Mouse (Mus musculus) liver, embryonic 11.5 days (tissue): ENCODE measurements around the gene Zfp941. TPM values are rescaled to one million over a fixed set of nuclear protein-coding genes. Genes with fewer than 3 reads are reported as not detected.
"Not testable (repeated sequence)": the region's sequence is repeated elsewhere in the genome, so short reads cannot be mapped to it uniquely, and the experiment has no call there.

Experiments
- ATAC-seq: fragments of 200-750 bp; cut with Nextera tagmentation; replicated peaks from 2 replicates; pipeline ENCODE4 v1.8.0; 2017; ENCODE audit warnings: moderate number of reproducible peaks, mild to moderate bottlenecking, moderate TSS enrichment, moderate library complexity; ENCODE audit not compliant: low FRiP score
- DNase-seq: peaks from one replicate; pipeline ENCODE4 v3.0.0-alpha.2; 2017; ENCODE audit warnings: low spot score
- H3K27ac ChIP-seq: fragments of 300-500 bp; sonication (generic); 2 replicates; pipeline ENCODE4 v1.5.1; 2014; ENCODE audit warnings: mild to moderate bottlenecking, low read depth, low read length, control low read depth
- H3K27me3 ChIP-seq: fragments of 300-500 bp; sonication (generic); replicated peaks from 2 replicates; pipeline ENCODE4 v1.6.1; 2014; ENCODE audit warnings: low read length, mixed read lengths; ENCODE audit not compliant: control insufficient read depth, insufficient read depth
- H3K36me3 ChIP-seq: fragments of 300-500 bp; sonication (generic); 2 replicates; pipeline ENCODE4 v1.6.1; 2014; ENCODE audit warnings: mild to moderate bottlenecking, low read length, moderate library complexity, mixed read lengths; ENCODE audit not compliant: control insufficient read depth, insufficient read depth
- H3K4me1 ChIP-seq: fragments of 300-500 bp; sonication (generic); replicated peaks from 2 replicates; pipeline ENCODE4 v1.6.1; 2014; ENCODE audit warnings: low read length, mixed read lengths; ENCODE audit not compliant: control insufficient read depth, insufficient read depth
- H3K4me2 ChIP-seq: fragments of 300-500 bp; sonication (generic); 2 replicates; pipeline ENCODE4 v1.6.1; 2014; ENCODE audit warnings: mild to moderate bottlenecking, control low read depth, moderate library complexity
- H3K4me3 ChIP-seq: fragments of 300-500 bp; sonication (generic); 2 replicates; pipeline ENCODE4 v1.5.1; 2014; ENCODE audit warnings: low read depth, low read length, control low read depth
- H3K9ac ChIP-seq: fragments of 300-500 bp; sonication (generic); 2 replicates; pipeline ENCODE4 v1.6.1; 2014; ENCODE audit warnings: low read depth, low read length, control low read depth
- H3K9me3 ChIP-seq: fragments of 300-500 bp; sonication (generic); 2 replicates; pipeline ENCODE4 v1.6.1; 2016; ENCODE audit warnings: low read length, inconsistent platforms, mixed read lengths; ENCODE audit not compliant: control insufficient read depth
- WGBS: fragments of 180-500 bp; shearing (Covaris S2); extraction: QIAGEN DNeasy Blood & Tissue Kit; methylation state at CpG from one replicate; pipeline ENCODE4 v1.1.7; 2014; 5-methylcytosine and 5-hydroxymethylcytosine counted together
- polyA plus RNA-seq: library from polyadenylated mRNA; unstranded; fragments of >200 nt; fragmentation: Nextera tagmentation; extraction: Ambion mirVana; gene quantifications from 2 replicates; pipeline ENCODE4 v1.2.1, GENCODE M21; 2014

The Zfp941 gene
- polyA plus RNA-seq, 1 experiment from 2014 or later = 0.63 TPM

GRCm38 (mm10) chr7:140780548-140780947 lies 41.4 kb downstream of the Zfp941 start:
- 83% methylated on average over 4 of the region's 4 CpGs for WGBS
- no peak overlapping the region for H3K4me3 ChIP-seq
- no peaks in the 10 kb centered on the region for H3K36me3 ChIP-seq
- H3K9me3 ChIP-seq = no peaks in the 10 kb centered on the region
- no peak overlapping the region for H3K27ac ChIP-seq
- DNase-seq (no peak), ATAC-seq (no peak)
- no peak overlapping the region for H3K9ac ChIP-seq
- no peaks in the 10 kb centered on the region for H3K4me1 ChIP-seq
- no peaks in the 10 kb centered on the region for H3K27me3 ChIP-seq
- no peak overlapping the region for H3K4me2 ChIP-seq

GRCm38 (mm10) chr7:140765888-140766739 lies 55.9 kb downstream of the Zfp941 start:
- H3K9ac ChIP-seq = no peak overlapping the region
- WGBS = 60% methylated on average over 12 of the region's 12 CpGs

GRCm38 (mm10) chr7:140765391-140765790 lies 56.6 kb downstream of the Zfp941 start:
- ATAC-seq, H3K27me3 ChIP-seq, H3K4me3 ChIP-seq, H3K27ac ChIP-seq, H3K9me3 ChIP-seq, H3K36me3 ChIP-seq, DNase-seq, H3K4me1 ChIP-seq, H3K9ac ChIP-seq, H3K4me2 ChIP-seq: not testable (repeated sequence)
- WGBS = 56% methylated on average over 1 of the region's 1 CpGs

More at GRCm38 (mm10) chr7:140765888-140766739, 55.9 kb downstream of the Zfp941 start:
- Histone ChIP-seq H3K4me2 (no peak overlapping the region), H3K9me3 (no peaks in the 10 kb centered on the region), H3K27me3 (no peaks in the 10 kb centered on the region), H3K27ac (no peak overlapping the region), H3K4me1 (no peaks in the 10 kb centered on the region), H3K36me3 (no peaks in the 10 kb centered on the region), H3K4me3 (no peak overlapping the region)
- DNase-seq = no peak
- no peak for ATAC-seq

- Histone ChIP-seq H3K27me3 (no peaks in the 10 kb centered on the region), H3K9ac (no peak within 1 kb of the TSS), H3K27ac (no peak within 1 kb of the TSS), H3K36me3 (no peaks in the 10 kb centered on the region), H3K4me1 (no peaks in the 10 kb centered on the region), H3K4me3 (no peak within 1 kb of the TSS), H3K4me2 (no peak within 1 kb of the TSS), H3K9me3 (no peaks in the 10 kb centered on the region)
- DNase-seq = no peak
- ATAC-seq = no peak
- 82% methylated on average over 7 of the region's 7 CpGs for WGBS
Observed at GRCm38 (mm10) chr7:140763447-140764020, 58.4 kb downstream of the Zfp941 start, which contains the start of gene Cyp2e1. Gene Cyp2e1 (plus strand): TSS chr7:140763739.

- H3K9me3 ChIP-seq = no peaks in the 10 kb centered on the region
- no peaks in the 10 kb centered on the region for H3K4me1 ChIP-seq
- no peak overlapping the region for H3K4me2 ChIP-seq
- no peaks in the 10 kb centered on the region for H3K36me3 ChIP-seq
- H3K4me3 ChIP-seq = no peak overlapping the region
- ATAC-seq = no peak
- no peak overlapping the region for H3K9ac ChIP-seq
- H3K27ac ChIP-seq = no peak overlapping the region
- no peaks in the 10 kb centered on the region for H3K27me3 ChIP-seq
- no peak for DNase-seq
Observed at GRCm38 (mm10) chr7:140760647-140761046, 61.3 kb downstream of the Zfp941 start.

Other genes with a start within 250 kb of the Zfp941 start
- gene Olfr46, start 220.9 kb downstream of the Zfp941 start, polyA plus RNA-seq = not detected in 2 replicates
- not detected in 2 replicates for gene Olfr61, start 193.2 kb downstream of the Zfp941 start, polyA plus RNA-seq
- gene Olfr53, start 175.7 kb downstream of the Zfp941 start, polyA plus RNA-seq = not detected in 2 replicates
- gene Olfr539, start 162.2 kb downstream of the Zfp941 start, polyA plus RNA-seq = not detected in 2 replicates
- not detected in 2 replicates for gene Olfr45, start 140.2 kb downstream of the Zfp941 start, polyA plus RNA-seq
- gene Olfr541, start 124.9 kb downstream of the Zfp941 start, polyA plus RNA-seq = not detected in 2 replicates
- gene Cyp2e1, start 58.4 kb downstream of the Zfp941 start, polyA plus RNA-seq = not detected in 2 replicates
- gene Syce1, start 34.3 kb downstream of the Zfp941 start, polyA plus RNA-seq = 0.58 TPM in 1 of 2 replicates, not detected in the other
- gene Urah, start 12.8 kb upstream of the Zfp941 start, polyA plus RNA-seq = 2.7 and 3.7 TPM in 2 replicates
- not detected in 2 replicates for gene Scgb1c1, start 23.4 kb upstream of the Zfp941 start, polyA plus RNA-seq
- not detected in 2 replicates for gene Odf3, start 25.6 kb upstream of the Zfp941 start, polyA plus RNA-seq
- not detected in 2 replicates for gene Gm45785, start 34.2 kb upstream of the Zfp941 start, polyA plus RNA-seq
- gene Ric8a, start 34.8 kb upstream of the Zfp941 start, polyA plus RNA-seq = 44.3 and 45.4 TPM in 2 replicates
- gene Bet1l, start 35.4 kb upstream of the Zfp941 start, polyA plus RNA-seq = 21.5 and 25.1 TPM in 2 replicates
- 162 and 183 TPM in 2 replicates for gene Psmd13, start 59.8 kb upstream of the Zfp941 start, polyA plus RNA-seq
- gene Sirt3, start 60.1 kb upstream of the Zfp941 start, polyA plus RNA-seq = 19.9 and 24.5 TPM in 2 replicates
- gene Cox8b, start 78.3 kb upstream of the Zfp941 start, polyA plus RNA-seq = 0.97 TPM in 1 of 2 replicates, not detected in the other
- gene Nlrp6, start 98.7 kb upstream of the Zfp941 start, polyA plus RNA-seq = 1.3 and 1.9 TPM in 2 replicates
- gene Pgghg, start 119.2 kb upstream of the Zfp941 start, polyA plus RNA-seq = 13.1 and 13.2 TPM in 2 replicates
- 0.58 and 0.60 TPM in 2 replicates for gene Ifitm5, start 128.1 kb upstream of the Zfp941 start, polyA plus RNA-seq
- gene Gm45717, start 133.8 kb upstream of the Zfp941 start, polyA plus RNA-seq = not detected in 2 replicates
- gene Ifitm2, start 133.8 kb upstream of the Zfp941 start, polyA plus RNA-seq = 478 and 500 TPM in 2 replicates
- gene Ifitm1, start 145.0 kb upstream of the Zfp941 start, polyA plus RNA-seq = 32.7 and 33.5 TPM in 2 replicates
- gene Ifitm3, start 188.6 kb upstream of the Zfp941 start, polyA plus RNA-seq = 45.0 and 47.5 TPM in 2 replicates
- gene Ifitm6, start 195.7 kb upstream of the Zfp941 start, polyA plus RNA-seq = 0.90 and 0.97 TPM in 2 replicates
- not detected in 2 replicates for gene Gm17387, start 207.0 kb upstream of the Zfp941 start, polyA plus RNA-seq
- gene B4galnt4, start 238.9 kb upstream of the Zfp941 start, polyA plus RNA-seq = 3.4 and 4.7 TPM in 2 replicates